Mouse (Mus musculus) liver, adult 2 months (tissue): ENCODE measurements around the gene Olfr646.

ENCODE experiments used
- CTCF ChIP-seq: fragments of 200-500 bp; IDR thresholded peaks from 2 replicates; pipeline ENCODE4 v1.5.1; 2011; ENCODE audit warnings: low read depth, low read length, control low read depth
- POLR2A ChIP-seq: fragments of 200-500 bp; IDR thresholded peaks from 2 replicates; pipeline ENCODE4 v1.6.1; 2011; ENCODE audit warnings: low read length, control low read depth; ENCODE audit not compliant: insufficient read depth; ENCODE audit errors: extremely low read depth

- TF ChIP-seq CTCF, result no peak
- TF ChIP-seq POLR2A, result no peak
Observed at GRCm38 (mm10) chr7:104061345-104061744, 43.3 kb upstream of the Olfr646 start, which contains the start of gene 4930516K23Rik.
